Mouse (Mus musculus) c-Kit-positive CD71-positive TER-119-negative erythroid progenitor cells, embryonic 14.5 days (primary cell): ENCODE measurements around the gene Krt23.

Source experiments
- DNase-seq: peaks from one replicate; pipeline ENCODE4 v3.0.0-alpha.2; 2013; ENCODE audit warnings: low read depth

The Krt23 gene

DNA sequence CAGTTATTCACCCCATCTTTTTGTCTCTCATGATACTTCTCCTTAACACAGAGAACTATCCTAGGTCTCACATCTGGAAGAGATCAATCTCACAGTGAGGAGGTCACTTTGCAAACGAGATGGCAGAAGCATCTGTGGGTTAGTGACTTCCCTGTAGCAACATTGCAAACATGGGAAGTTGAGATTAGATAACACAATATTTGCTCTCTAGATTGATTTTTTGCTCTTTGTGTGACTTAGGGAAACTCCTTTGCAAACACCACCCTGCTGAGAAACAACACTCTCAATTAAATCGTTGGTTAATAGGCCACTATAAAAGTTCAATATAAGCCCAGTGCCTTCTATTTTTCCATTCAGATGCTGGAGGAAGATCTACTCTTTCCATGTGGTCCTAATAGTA, 44.2 kb downstream of the Krt23 start:
- DNase-seq, result no peak

DNA sequence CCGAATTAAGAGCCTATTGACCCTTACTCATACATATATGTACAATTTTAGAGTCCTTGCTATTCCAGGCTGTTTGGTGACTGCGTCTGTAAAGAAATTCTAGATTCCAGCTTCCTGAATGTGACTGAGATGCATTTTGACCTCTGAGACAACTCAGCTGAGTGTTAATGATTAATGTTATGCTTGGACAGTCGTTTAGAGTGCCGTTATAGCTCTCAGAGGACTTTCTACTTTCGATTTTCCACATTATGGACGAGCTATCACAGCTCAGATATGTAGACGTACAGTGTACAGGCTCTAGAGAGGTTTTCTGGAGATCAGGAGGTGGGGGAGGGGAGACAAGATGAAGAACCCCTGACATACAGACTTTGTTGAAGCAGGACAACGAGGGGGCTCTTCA, 51.7 kb downstream of the Krt23 start:
- no peak for DNase-seq

DNA sequence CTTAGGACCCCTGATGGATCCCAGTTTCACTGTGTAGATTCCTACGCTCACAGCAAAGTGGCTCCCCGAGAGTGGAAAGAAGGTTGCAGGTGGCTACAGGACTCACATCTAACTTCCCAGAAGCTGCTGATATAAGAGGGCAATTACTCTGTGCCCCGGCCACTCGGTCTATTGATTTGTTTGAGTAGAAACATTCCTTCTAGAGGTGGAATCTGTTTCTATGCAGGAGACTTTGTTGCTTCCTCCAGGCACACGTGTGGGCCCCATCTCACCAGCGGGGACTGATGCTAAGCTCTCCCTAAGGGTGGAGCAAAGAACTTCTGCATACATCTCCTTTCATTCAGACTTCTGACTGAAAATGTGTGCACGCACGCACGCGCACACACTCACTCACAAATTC, 53.5 kb downstream of the Krt23 start:
- no peak for DNase-seq

DNA sequence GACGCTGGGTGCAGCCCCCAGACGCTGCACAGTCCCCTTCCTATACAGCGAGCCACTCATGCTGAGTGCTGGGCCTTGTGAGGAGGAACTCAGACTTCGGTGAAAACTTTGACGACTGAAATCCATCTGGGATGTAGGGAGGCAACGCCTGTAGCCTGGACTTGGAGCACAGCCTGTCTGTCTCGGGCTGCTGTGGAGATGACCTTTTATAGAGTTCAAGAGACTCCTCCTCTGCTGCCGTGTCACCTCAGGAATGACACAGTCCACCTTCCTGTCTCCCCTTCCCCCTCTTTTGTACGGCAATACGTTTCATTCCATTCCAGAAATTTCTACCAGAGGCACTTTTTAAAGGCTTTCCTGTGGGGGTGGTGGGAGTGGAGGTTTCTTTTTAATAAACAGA, 55.0 kb downstream of the Krt23 start, which contains the start of gene Krt20:
Gene Krt20 (minus strand): TSS at position 179 of the 400 bp plus-strand sequence.
- no peak for DNase-seq

DNA sequence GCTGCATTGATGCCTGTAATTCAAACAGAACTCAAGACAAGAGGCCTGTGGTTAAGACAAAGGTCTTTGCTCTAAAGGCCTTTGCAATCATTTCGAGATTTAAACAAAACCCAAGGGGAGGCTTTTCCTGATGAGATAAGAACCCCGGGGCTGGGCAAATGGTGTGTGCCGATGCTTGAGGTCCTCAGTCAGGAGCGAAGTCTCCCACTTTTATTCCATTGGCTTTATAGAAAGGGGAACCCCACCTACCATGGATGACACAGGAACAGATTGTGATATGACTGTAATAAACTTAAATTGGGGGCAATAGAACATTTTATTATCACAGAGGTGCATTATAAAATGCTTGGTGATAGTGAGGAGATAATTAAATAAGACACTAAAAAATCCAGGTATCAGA, 56.3 kb downstream of the Krt23 start:
- no peak for DNase-seq

DNA sequence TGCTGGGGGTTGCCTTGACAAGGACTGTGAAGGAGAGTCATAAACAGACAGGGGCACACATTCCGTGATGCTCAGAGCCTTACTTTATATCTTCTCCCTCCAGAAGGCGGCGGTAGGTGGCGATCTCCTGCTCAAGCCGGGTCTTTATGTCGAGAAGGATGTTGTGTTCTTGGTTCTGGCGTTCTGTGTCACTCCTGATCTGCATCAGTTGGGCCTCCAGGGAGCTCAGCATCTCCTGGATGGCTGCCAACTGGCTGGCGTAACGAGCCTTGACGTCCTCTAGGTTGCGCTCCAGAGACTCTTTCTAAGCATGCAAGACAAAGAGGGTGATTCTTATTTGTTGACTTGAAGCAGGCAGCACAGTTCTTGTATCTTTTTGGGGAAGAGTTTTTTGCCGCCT, 62.3 kb downstream of the Krt23 start:
- DNase-seq, result no peak
